Mouse (Mus musculus) stomach, postnatal 0 days (tissue): ENCODE measurements at regions not wholly inside any gene's neighbourhood (a gene's known extent, or its start where the extent isn't known, plus 50 kb on each side); places are given as distances from the start of the nearest gene placed in this dataset.

Experiments used
- CTCF ChIP-seq: IDR thresholded peaks from 2 replicates; pipeline ENCODE4 v1.5.1; 2016; ENCODE audit warnings: antibody characterized with exemption, low read depth, mild to moderate bottlenecking, moderate library complexity
- EP300 ChIP-seq: optimal IDR thresholded peaks from 2 replicates; pipeline ENCODE3; 2016; ENCODE audit warnings: antibody characterized with exemption

GRCm38 (mm10) chr11:71393406-71393805 is 162.9 kb upstream of the Nlrp1b start:
- no peak for TF ChIP-seq CTCF
- no peak for TF ChIP-seq EP300
